Mouse (Mus musculus) stomach, embryonic 16.5 days (tissue): Measurements from ENCODE around the gene Disc1. TPM values are rescaled to one million over a fixed set of nuclear protein-coding genes. Genes with fewer than 3 reads are reported as not detected.

Experiments used
- ATAC-seq: fragments of 200-750 bp; cut with Nextera tagmentation; 2 replicates; pipeline ENCODE4 v1.8.0; 2017; ENCODE audit warnings: moderate number of reproducible peaks, moderate TSS enrichment; ENCODE audit not compliant: insufficient read depth, low FRiP score
- H3K27ac ChIP-seq: fragments of 300-500 bp; sonication (generic); 2 replicates; pipeline ENCODE4 v1.5.1; 2014; ENCODE audit warnings: low read length
- H3K27me3 ChIP-seq: fragments of 300-500 bp; sonication (generic); 2 replicates; pipeline ENCODE4 v1.6.1; 2014; ENCODE audit warnings: low read length, control low read depth, mixed read lengths; ENCODE audit not compliant: control insufficient read depth, insufficient read depth
- H3K36me3 ChIP-seq: fragments of 300-500 bp; sonication (generic); 2 replicates; pipeline ENCODE4 v1.6.1; 2014; ENCODE audit warnings: low read length; ENCODE audit not compliant: control insufficient read depth, insufficient read depth
- H3K4me1 ChIP-seq: fragments of 300-500 bp; sonication (generic); 2 replicates; pipeline ENCODE4 v1.6.1; 2014; ENCODE audit warnings: low read length, control low read depth, mixed read lengths; ENCODE audit not compliant: control insufficient read depth, insufficient read depth
- H3K4me2 ChIP-seq: fragments of 300-500 bp; sonication (generic); 2 replicates; pipeline ENCODE4 v1.6.1; 2014; ENCODE audit warnings: low read depth, low read length, mixed read lengths
- H3K4me3 ChIP-seq: fragments of 300-500 bp; sonication (generic); replicated peaks from 2 replicates; pipeline ENCODE4 v1.5.1; 2014; ENCODE audit warnings: mild to moderate bottlenecking, low read length
- H3K9ac ChIP-seq: fragments of 300-500 bp; sonication (generic); 2 replicates; pipeline ENCODE4 v1.6.1; 2014; ENCODE audit warnings: low read length
- H3K9me3 ChIP-seq: fragments of 300-500 bp; sonication (generic); replicated peaks from 2 replicates; pipeline ENCODE4 v1.6.1; 2016; ENCODE audit warnings: low read length, control low read depth; ENCODE audit not compliant: control insufficient read depth
- WGBS: fragments of 180-500 bp; shearing (Covaris S2); extraction: QIAGEN DNeasy Blood & Tissue Kit; methylation state at CpG from one replicate; pipeline ENCODE4 v1.1.7; 2014; 5-methylcytosine and 5-hydroxymethylcytosine counted together
- microRNA-seq: library from miRNA; unstranded; fragments of <30 nt; microRNA quantifications from one replicate; pipeline ENCODE4, GENCODE M21; 2016
- polyA plus RNA-seq: library from polyadenylated mRNA; unstranded; fragments of >200 nt; fragmentation: Nextera tagmentation; extraction: Ambion mirVana; gene quantifications from 2 replicates; pipeline ENCODE4 v1.2.1, GENCODE M21; 2015

Gene Disc1
- polyA plus RNA-seq, 1 experiment from 2014 or later = 1.5 TPM

DNA sequence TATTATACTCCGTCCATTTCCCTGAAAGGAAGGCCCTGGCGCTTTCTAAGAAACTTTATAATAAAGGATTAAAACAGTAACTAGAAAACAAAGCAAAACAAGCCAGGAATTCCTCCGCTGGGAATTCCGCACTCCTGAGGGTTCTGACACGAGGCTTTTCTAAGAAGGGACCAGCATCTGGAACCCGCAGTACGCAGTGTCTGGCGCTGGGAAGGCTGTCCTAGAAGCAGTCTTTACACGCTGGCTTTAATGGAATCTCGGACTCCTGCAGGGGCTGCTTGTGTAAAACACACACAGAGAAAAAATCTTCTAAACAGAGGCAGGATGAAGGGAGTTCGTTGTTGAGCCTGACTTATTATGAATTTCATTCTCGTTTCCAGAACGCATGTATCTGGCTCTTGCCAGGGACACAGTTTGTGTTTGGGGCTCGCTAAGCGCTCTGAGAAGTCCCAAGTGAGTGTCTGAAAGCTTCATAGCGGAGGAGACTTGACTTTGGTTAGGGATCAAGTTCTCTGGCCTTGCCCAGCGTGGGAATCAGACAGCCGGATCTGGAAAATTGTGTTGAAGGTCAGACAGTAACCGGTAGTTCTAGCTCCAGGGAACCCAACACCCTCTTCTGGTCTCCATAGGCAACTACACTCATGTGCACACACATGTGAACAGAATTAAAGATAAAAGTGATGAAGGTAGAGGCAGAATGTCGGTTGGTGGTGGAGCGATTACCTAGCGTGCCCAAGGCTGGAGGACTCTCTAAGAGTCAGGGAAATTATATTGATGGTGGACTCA, 238.1 kb downstream of the Disc1 start:
- H3K9me3 ChIP-seq = no peaks in the 10 kb centered on the region
- H3K36me3 ChIP-seq = no peaks in the 10 kb centered on the region
- H3K4me3 ChIP-seq = no peak overlapping the region
- H3K4me1 ChIP-seq = peaks cover 28% of the 10 kb centered on the region
- WGBS = 70% methylated on average over 22 of the region's 22 CpGs
- H3K4me2 ChIP-seq = no peak overlapping the region
- no peaks in the 10 kb centered on the region for H3K27me3 ChIP-seq
- H3K27ac ChIP-seq = peak overlapping the region; percentile 85
- H3K9ac ChIP-seq = no peak overlapping the region
- no peak for ATAC-seq

DNA sequence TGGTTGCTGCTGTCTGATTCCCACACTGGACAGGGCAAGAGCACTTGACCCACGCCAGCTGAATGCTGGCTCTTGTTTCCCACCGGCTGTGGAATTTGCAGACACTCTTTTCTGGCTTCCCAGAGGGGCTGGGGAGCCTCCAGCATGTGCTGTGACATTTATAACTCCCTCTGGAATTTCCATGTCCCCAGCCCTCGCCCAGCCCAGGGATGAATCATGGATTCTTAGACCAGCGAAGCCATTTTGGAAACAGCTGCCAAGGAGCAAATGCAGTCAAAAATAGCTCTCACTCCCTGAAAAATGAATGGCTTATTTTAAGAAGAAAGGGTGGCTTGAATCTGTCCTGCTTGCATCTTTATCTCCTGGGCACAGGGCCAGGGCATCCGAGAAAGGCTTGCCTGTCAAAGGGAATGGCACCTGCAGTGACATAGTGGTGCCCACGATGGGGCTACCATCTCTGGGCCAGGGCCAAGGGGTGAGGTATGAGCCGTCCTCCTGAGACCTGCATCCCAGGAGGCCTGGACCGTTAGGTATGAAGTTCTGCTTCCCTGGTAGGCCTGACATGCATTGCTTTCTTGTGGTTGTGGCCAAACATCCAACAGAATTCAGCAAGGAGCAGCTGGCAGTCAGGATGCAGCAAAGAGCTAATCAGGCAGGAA, 239.1 kb downstream of the Disc1 start:
- Histone ChIP-seq H3K9ac (no peak overlapping the region), H3K27me3 (no peaks in the 10 kb centered on the region), H3K27ac (peak overlapping the region; percentile 85), H3K9me3 (no peaks in the 10 kb centered on the region), H3K4me1 (peaks cover 26% of the 10 kb centered on the region), H3K36me3 (no peaks in the 10 kb centered on the region), H3K4me3 (no peak overlapping the region), H3K4me2 (no peak overlapping the region)
- ATAC-seq = peak; percentile 80
- 41% methylated on average over 8 of the region's 8 CpGs for WGBS

DNA sequence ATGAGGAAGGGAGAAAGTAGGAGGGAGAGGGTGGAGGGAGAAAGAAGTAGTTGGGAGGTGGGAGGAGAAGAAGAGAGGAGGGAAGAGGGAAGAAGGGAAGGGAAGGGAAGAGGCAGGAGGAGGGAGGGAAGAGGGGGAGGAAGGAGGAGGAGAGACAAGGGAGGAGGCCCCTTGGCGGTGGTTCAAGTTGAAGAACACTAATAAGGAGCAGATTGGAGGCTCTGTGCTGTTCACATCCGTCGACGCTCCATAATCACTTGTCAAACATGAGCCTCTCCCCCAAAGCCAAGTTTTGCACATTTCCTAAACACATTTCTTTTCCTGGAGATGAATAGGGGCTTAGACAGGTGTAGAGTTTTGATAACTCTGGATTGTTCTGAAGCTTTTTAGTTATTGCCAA, 245.3 kb downstream of the Disc1 start:
- Histone ChIP-seq H3K36me3 (no peaks in the 10 kb centered on the region), H3K4me3 (no peak overlapping the region), H3K9ac (no peak overlapping the region), H3K4me2 (no peak overlapping the region), H3K9me3 (no peaks in the 10 kb centered on the region), H3K27me3 (no peaks in the 10 kb centered on the region), H3K4me1 (peaks cover 12% of the 10 kb centered on the region), H3K27ac (no peak overlapping the region)
- WGBS = 19% methylated on average over 4 of the region's 4 CpGs
- peak; percentile 34; the same call in 1 of the 2 replicates for ATAC-seq

DNA sequence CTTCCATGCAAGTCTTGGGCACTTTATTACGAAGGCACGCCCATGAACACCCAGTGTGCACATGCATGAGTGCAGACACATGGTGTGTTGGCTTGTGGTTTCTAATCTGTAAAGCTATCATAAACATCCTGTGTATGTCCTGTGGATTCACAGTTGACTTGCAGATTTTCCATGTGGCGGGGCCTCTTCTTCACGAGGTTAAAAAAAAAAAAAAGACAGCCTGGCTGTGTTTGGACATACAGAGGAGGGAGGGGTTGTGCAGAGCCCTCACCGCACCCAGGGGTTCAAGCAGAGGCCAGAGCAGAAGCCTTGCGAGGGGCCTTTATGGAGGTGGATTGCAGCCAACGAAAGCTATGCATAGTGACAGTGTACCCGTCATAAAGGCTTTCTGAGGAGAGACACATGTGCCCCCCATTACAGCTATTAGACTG, 248.0 kb downstream of the Disc1 start:
- ATAC-seq = peak; percentile 81
- no peak overlapping the region for H3K4me3 ChIP-seq
- no peaks in the 10 kb centered on the region for H3K27me3 ChIP-seq
- H3K4me1 ChIP-seq = peaks cover 9% of the 10 kb centered on the region
- H3K4me2 ChIP-seq = no peak overlapping the region
- peak overlapping the region; percentile 30; the same call in 1 of the 2 replicates for H3K27ac ChIP-seq
- H3K9me3 ChIP-seq = no peaks in the 10 kb centered on the region; the same call in 1 of the 2 replicates
- no peaks in the 10 kb centered on the region for H3K36me3 ChIP-seq
- 35% methylated on average over 8 of the region's 8 CpGs for WGBS
- H3K9ac ChIP-seq = no peak overlapping the region

DNA sequence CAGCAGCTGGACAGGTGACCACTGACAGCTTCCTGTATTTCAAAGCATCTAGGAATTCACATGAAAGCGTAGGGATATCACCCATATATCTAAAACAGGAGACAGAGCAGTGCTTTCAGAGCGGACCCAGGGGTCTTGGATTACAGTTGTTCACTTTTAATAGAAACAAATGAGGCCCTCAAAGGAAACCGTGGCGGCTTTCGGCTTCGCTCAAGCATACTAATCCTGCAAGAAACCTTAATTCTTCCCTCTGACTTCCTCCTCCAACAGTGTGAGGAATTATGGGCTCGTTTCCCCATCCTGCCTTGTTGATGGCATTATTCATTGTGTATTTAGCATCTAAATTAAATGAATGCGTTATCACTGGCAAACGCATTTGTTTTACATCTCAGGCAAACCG, 252.7 kb downstream of the Disc1 start:
- ATAC-seq = no peak
- H3K27ac ChIP-seq = no peak overlapping the region
- H3K4me2 ChIP-seq = no peak overlapping the region
- H3K9ac ChIP-seq = no peak overlapping the region
- H3K9me3 ChIP-seq = no peaks in the 10 kb centered on the region; the same call in 1 of the 2 replicates
- 58% methylated on average over 10 of the region's 10 CpGs for WGBS
- peaks cover 21% of the 10 kb centered on the region for H3K4me1 ChIP-seq
- no peaks in the 10 kb centered on the region for H3K27me3 ChIP-seq
- no peaks in the 10 kb centered on the region for H3K36me3 ChIP-seq
- no peak overlapping the region for H3K4me3 ChIP-seq

DNA sequence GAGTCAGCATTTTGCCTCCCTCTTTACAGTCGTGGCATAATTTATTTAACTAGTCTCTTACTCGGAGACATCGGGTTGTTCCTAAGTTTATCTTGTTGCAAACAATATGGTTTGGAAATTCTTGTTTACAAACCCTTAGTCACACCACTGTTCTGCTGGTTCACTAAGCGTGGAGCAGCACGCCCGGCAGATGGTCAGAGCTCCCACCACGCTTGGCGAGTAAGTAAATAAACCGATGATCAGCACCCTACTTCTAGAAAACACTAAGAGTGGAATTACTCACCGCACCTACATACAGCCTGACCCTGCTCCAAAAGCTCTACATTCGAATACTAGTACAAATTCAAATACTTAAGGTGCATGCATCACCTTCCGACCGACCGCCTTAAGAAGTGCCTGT, 256.0 kb downstream of the Disc1 start:
- no peak overlapping the region for H3K4me2 ChIP-seq
- peaks cover 22% of the 10 kb centered on the region for H3K4me1 ChIP-seq
- H3K36me3 ChIP-seq = no peaks in the 10 kb centered on the region
- H3K4me3 ChIP-seq = no peak overlapping the region
- 49% methylated on average over 14 of the region's 14 CpGs for whole genome bisulfite sequencing
- H3K9me3 ChIP-seq = no peaks in the 10 kb centered on the region; the same call in 1 of the 2 replicates
- no peak overlapping the region for H3K9ac ChIP-seq
- ATAC-seq = no peak
- H3K27ac ChIP-seq = no peak overlapping the region
- no peaks in the 10 kb centered on the region for H3K27me3 ChIP-seq

Small RNA genes lying within 50 kb of the gene (microRNA-seq; reads per million reads assigned to microRNA genes)
- gene Gm22197 = not detected

Other genes with a start within 250 kb of the Disc1 start
- gene Gnpat, start 191.2 kb upstream of the Disc1 start, polyA plus RNA-seq = 86.4 and 90.1 TPM in 2 replicates
- 42.1 TPM in 2 replicates for gene 2810004N23Rik, start 191.1 kb upstream of the Disc1 start, polyA plus RNA-seq
- gene Exoc8, start 156.5 kb upstream of the Disc1 start, polyA plus RNA-seq = 5.6 and 6.0 TPM in 2 replicates
- gene Sprtn, start 156.3 kb upstream of the Disc1 start, polyA plus RNA-seq = 7.3 and 8.3 TPM in 2 replicates
- 12.4 and 12.9 TPM in 2 replicates for gene Egln1, start 104.9 kb upstream of the Disc1 start, polyA plus RNA-seq
- gene Tsnax, start 41.2 kb upstream of the Disc1 start, polyA plus RNA-seq = 109 and 115 TPM in 2 replicates